ENCODE assay signal across 10 mouse cellular contexts in the genomic region with DNA sequence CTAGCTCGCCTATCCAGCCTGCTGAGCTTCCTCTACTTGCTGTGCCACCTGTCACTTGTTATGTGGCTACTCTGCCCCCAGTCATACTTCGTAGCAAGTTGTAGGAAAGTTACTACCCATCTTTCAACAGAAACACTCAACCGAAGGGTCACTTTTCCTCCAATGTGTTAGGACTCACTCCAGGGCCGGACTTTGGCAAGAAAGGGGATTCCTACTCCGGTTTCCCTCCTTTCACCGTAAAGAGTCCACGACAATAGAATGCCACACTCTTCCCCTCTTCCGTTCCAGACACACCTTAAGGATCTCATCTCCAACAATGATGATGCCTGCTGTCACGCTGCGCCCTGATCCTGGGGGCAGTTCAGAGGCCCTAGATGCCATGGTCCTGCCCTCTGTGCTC. TPM values are rescaled to one million over a fixed set of nuclear protein-coding genes. Genes with fewer than 3 reads are reported as not detected.
A peak's percentile ranks its signal among the peaks of the same experiment; 100 is the strongest.
DNase-seq lines count a peak whose midpoint lies in the region; ATAC-seq and TF ChIP-seq lines count a peak whose summit lies in the region.
"Had no signal": no experiment of that assay in that cellular context is flagged by ENCODE, and none has a peak within 500 bp of the region (broad histone marks: within the 10 kb centered on the region; RNA-seq: fewer than 3 reads in every experiment).

No protein-coding gene starts in this region.

- peak overlapping the region; percentile 76 for H3K4me2 ChIP-seq in lung, embryonic 14.5 days
- H3K4me2 ChIP-seq in neural tube, embryonic 14.5 days (ENCODE audit: low read depth, low read length), result peak overlapping the region; percentile 86

- peaks cover 41% of the 10 kb centered on the region for H3K36me3 ChIP-seq in lung, embryonic 14.5 days (ENCODE audit: insufficient read depth)
- peaks cover 48% of the 10 kb centered on the region for H3K36me3 ChIP-seq in limb, embryonic 10.5 days
- peaks cover 10% of the 10 kb centered on the region; the same call in 1 of the 2 replicates for H3K36me3 ChIP-seq in neural tube, embryonic 14.5 days (ENCODE audit: control insufficient read depth, insufficient read depth, low read length)

- no peak overlapping the region for H3K27ac ChIP-seq in lung, embryonic 14.5 days (ENCODE audit: low read depth)
- no peak overlapping the region for H3K27ac ChIP-seq in embryonic fibroblast, embryonic 13.5 days (ENCODE audit: insufficient read depth, low read length)
- peak overlapping the region; percentile 67; the same call in 1 of the 2 replicates for H3K27ac ChIP-seq in limb, embryonic 10.5 days
- H3K27ac ChIP-seq in neural tube, embryonic 14.5 days (ENCODE audit: low read depth, low read length), result peak overlapping the region; percentile 69; the same call in 1 of the 2 replicates

- TF ChIP-seq POLR2A in embryonic fibroblast, embryonic 13.5 days (IDR thresholded peaks at IDR 0.05; ENCODE audit: low read depth, low read length), result no peak

- ATAC-seq in lung, embryonic 14.5 days (ENCODE audit: insufficient read depth), result no peak
- ATAC-seq in neural tube, embryonic 14.5 days (ENCODE audit: low read depth), result no peak

- H3K9ac ChIP-seq in lung, embryonic 14.5 days, result peak overlapping the region; percentile 56
- H3K9ac ChIP-seq in neural tube, embryonic 14.5 days (replicated peaks; ENCODE audit: low read depth, low read length), result peak overlapping the region; percentile 52

- H3K4me1 ChIP-seq in lung, embryonic 14.5 days (ENCODE audit: insufficient read depth), result 0 out of 2 replicates have a peak, but pooled peaks cover 3% of the 10 kb centered on the region
- H3K4me1 ChIP-seq in embryonic fibroblast, embryonic 13.5 days (ENCODE audit: control insufficient read depth, insufficient read depth, low read length), result 0 out of 2 replicates have a peak, but pooled peaks cover 5% of the 10 kb centered on the region
- peaks cover 11% of the 10 kb centered on the region for H3K4me1 ChIP-seq in limb, embryonic 10.5 days
- H3K4me1 ChIP-seq in neural tube, embryonic 14.5 days (ENCODE audit: control insufficient read depth, insufficient read depth, low read length), result peaks cover 6% of the 10 kb centered on the region

- DNase-seq in lung, embryonic 14.5 days, result no peak
- DNase-seq in lung, postnatal 25 days (ENCODE audit: low spot score), result no peak
- DNase-seq in limb, embryonic 10.5 days (ENCODE audit: low spot score), result no peak
- DNase-seq in urinary bladder, postnatal 10 days (ENCODE audit: low spot score), result no peak
- no peak for DNase-seq in embryo, embryonic 11 days
- DNase-seq in left cerebral cortex, adult 11 months (ENCODE audit: low spot score), result no peak
- DNase-seq: kidney, postnatal 10 days; spleen, adult 18-20 months had no signal

- TF ChIP-seq CTCF in lung, embryonic 14.5 days (IDR thresholded peaks at IDR 0.05; ENCODE audit: low read depth), result no peak
- no peak for TF ChIP-seq CTCF in embryonic fibroblast, embryonic 13.5 days (IDR thresholded peaks at IDR 0.05; ENCODE audit: borderline replicate concordance, insufficient read depth, low read length)

- no peaks in the 10 kb centered on the region for H3K9me3 ChIP-seq in lung, embryonic 14.5 days (ENCODE audit: low read depth, low read length)
- no peaks in the 10 kb centered on the region for H3K9me3 ChIP-seq in limb, embryonic 10.5 days (replicated peaks)
- H3K9me3 ChIP-seq in neural tube, embryonic 14.5 days (ENCODE audit: control insufficient read depth, low read length), result no peaks in the 10 kb centered on the region

- H3K4me3 ChIP-seq in lung, embryonic 14.5 days (ENCODE audit: low read depth, low read length), result peak overlapping the region; percentile 57
- H3K4me3 ChIP-seq in embryonic fibroblast, embryonic 13.5 days (ENCODE audit: insufficient read depth, low read length), result peak overlapping the region; percentile 78
- peak overlapping the region; percentile 60 for H3K4me3 ChIP-seq in limb, embryonic 10.5 days
- peak overlapping the region; percentile 42 for H3K4me3 ChIP-seq in neural tube, embryonic 14.5 days (ENCODE audit: low read depth, low read length)

- 73% methylated on average over 10 of the region's 10 CpGs for WGBS in lung, embryonic 14.5 days
- 80% methylated on average over 10 of the region's 10 CpGs for WGBS in limb, embryonic 10.5 days
- WGBS in neural tube, embryonic 14.5 days, result 73% methylated on average over 10 of the region's 10 CpGs

- no peaks in the 10 kb centered on the region for H3K27me3 ChIP-seq in lung, embryonic 14.5 days (ENCODE audit: insufficient read depth, low read length)
- no peaks in the 10 kb centered on the region for H3K27me3 ChIP-seq in limb, embryonic 10.5 days (ENCODE audit: low read depth, poor library complexity, severe bottlenecking)
- H3K27me3 ChIP-seq in neural tube, embryonic 14.5 days (ENCODE audit: control insufficient read depth, insufficient read depth, low read length), result no peaks in the 10 kb centered on the region

RNA-seq across cellular contexts. Expression of gene Flad1, which starts 0.8 kb away (rescaled TPM):
- polyA plus RNA-seq in lung, embryonic 14.5 days (2014; fragmentation: Nextera tagmentation; extraction: Ambion mirVana), result 18.1 and 18.2 TPM in 2 replicates
- 10.9 and 11.2 TPM in 2 replicates for polyA plus RNA-seq in embryonic fibroblast, embryonic 13.5 days (2011; ENCODE audit: insufficient read length, low read depth, missing spikeins)
- polyA plus RNA-seq in limb, embryonic 10.5 days (2016; fragmentation: Nextera tagmentation; extraction: Ambion mirVana), result 22.2 and 26.1 TPM in 2 replicates
- polyA plus RNA-seq in neural tube, embryonic 14.5 days (2014; fragmentation: Nextera tagmentation; extraction: Ambion mirVana), result 29.5 and 30.8 TPM in 2 replicates

RNA-seq across cellular contexts. Expression of gene Cks1b, which starts 7.3 kb away (rescaled TPM):
- 655 and 692 TPM in 2 replicates for polyA plus RNA-seq in lung, embryonic 14.5 days (2014; fragmentation: Nextera tagmentation; extraction: Ambion mirVana)
- polyA plus RNA-seq in embryonic fibroblast, embryonic 13.5 days (2011; ENCODE audit: insufficient read length, low read depth, missing spikeins), result 142 and 174 TPM in 2 replicates
- 898 and 922 TPM in 2 replicates for polyA plus RNA-seq in limb, embryonic 10.5 days (2016; fragmentation: Nextera tagmentation; extraction: Ambion mirVana)
- 72.0 and 85.4 TPM in 2 replicates for polyA plus RNA-seq in neural tube, embryonic 14.5 days (2014; fragmentation: Nextera tagmentation; extraction: Ambion mirVana)

RNA-seq across cellular contexts. Expression of gene Shc1, which starts 7.4 kb away (rescaled TPM):
- polyA plus RNA-seq in lung, embryonic 14.5 days (2014; fragmentation: Nextera tagmentation; extraction: Ambion mirVana), result 69.5 and 75.2 TPM in 2 replicates
- polyA plus RNA-seq in embryonic fibroblast, embryonic 13.5 days (2011; ENCODE audit: insufficient read length, low read depth, missing spikeins), result 224 and 227 TPM in 2 replicates
- polyA plus RNA-seq in limb, embryonic 10.5 days (2016; fragmentation: Nextera tagmentation; extraction: Ambion mirVana), result 82.6 and 96.2 TPM in 2 replicates
- polyA plus RNA-seq in neural tube, embryonic 14.5 days (2014; fragmentation: Nextera tagmentation; extraction: Ambion mirVana), result 4.1 and 18.9 TPM in 2 replicates

RNA-seq across cellular contexts. Expression of gene Lenep, which starts 8.3 kb away (rescaled TPM):
- polyA plus RNA-seq in lung, embryonic 14.5 days (2014; fragmentation: Nextera tagmentation; extraction: Ambion mirVana), result 0.19 and 0.33 TPM in 2 replicates
- polyA plus RNA-seq in embryonic fibroblast, embryonic 13.5 days (2011; ENCODE audit: insufficient read length, low read depth, missing spikeins), result not detected in 2 replicates
- polyA plus RNA-seq in limb, embryonic 10.5 days (2016; fragmentation: Nextera tagmentation; extraction: Ambion mirVana), result 0.26 TPM in 1 of 2 replicates, not detected in the other
- polyA plus RNA-seq in neural tube, embryonic 14.5 days (2014; fragmentation: Nextera tagmentation; extraction: Ambion mirVana), result 0.88 and 1.9 TPM in 2 replicates

RNA-seq across cellular contexts. Expression of gene Zbtb7b, which starts 16.3 kb away (rescaled TPM):
- polyA plus RNA-seq in lung, embryonic 14.5 days (2014; fragmentation: Nextera tagmentation; extraction: Ambion mirVana), result 1.6 and 1.7 TPM in 2 replicates
- 46.9 and 56.0 TPM in 2 replicates for polyA plus RNA-seq in embryonic fibroblast, embryonic 13.5 days (2011; ENCODE audit: insufficient read length, low read depth, missing spikeins)
- 0.38 and 0.49 TPM in 2 replicates for polyA plus RNA-seq in limb, embryonic 10.5 days (2016; fragmentation: Nextera tagmentation; extraction: Ambion mirVana)
- polyA plus RNA-seq in neural tube, embryonic 14.5 days (2014; fragmentation: Nextera tagmentation; extraction: Ambion mirVana), result 0.40 and 0.78 TPM in 2 replicates

Comparison
In these comparisons a context has a peak if more than half of its experiments do, and no peak if none do; other contexts are left out.
1. H3K27ac ChIP-seq: peak in limb, embryonic 10.5 days (single experiment) and neural tube, embryonic 14.5 days (single experiment); none in lung, embryonic 14.5 days (single experiment) and embryonic fibroblast, embryonic 13.5 days (single experiment).
2. Peak in every context shown above with its lines, with median percentiles within 50 percentile points of each other: H3K4me3 ChIP-seq.